Mouse (Mus musculus) stomach, embryonic 16.5 days (tissue): ENCODE data around the gene Tns2. TPM values are rescaled to one million over a fixed set of nuclear protein-coding genes. Genes with fewer than 3 reads are reported as not detected.

ENCODE experiments used
- ATAC-seq: fragments of 200-750 bp; cut with Nextera tagmentation; 2 replicates; pipeline ENCODE4 v1.8.0; 2017; ENCODE audit warnings: moderate number of reproducible peaks, moderate TSS enrichment; ENCODE audit not compliant: insufficient read depth, low FRiP score
- H3K27ac ChIP-seq: fragments of 300-500 bp; sonication (generic); 2 replicates; pipeline ENCODE4 v1.5.1; 2014; ENCODE audit warnings: low read length
- H3K27me3 ChIP-seq: fragments of 300-500 bp; sonication (generic); 2 replicates; pipeline ENCODE4 v1.6.1; 2014; ENCODE audit warnings: low read length, control low read depth, mixed read lengths; ENCODE audit not compliant: control insufficient read depth, insufficient read depth
- H3K36me3 ChIP-seq: fragments of 300-500 bp; sonication (generic); 2 replicates; pipeline ENCODE4 v1.6.1; 2014; ENCODE audit warnings: low read length; ENCODE audit not compliant: control insufficient read depth, insufficient read depth
- H3K4me1 ChIP-seq: fragments of 300-500 bp; sonication (generic); 2 replicates; pipeline ENCODE4 v1.6.1; 2014; ENCODE audit warnings: low read length, control low read depth, mixed read lengths; ENCODE audit not compliant: control insufficient read depth, insufficient read depth
- H3K4me2 ChIP-seq: fragments of 300-500 bp; sonication (generic); 2 replicates; pipeline ENCODE4 v1.6.1; 2014; ENCODE audit warnings: low read depth, low read length, mixed read lengths
- H3K4me3 ChIP-seq: fragments of 300-500 bp; sonication (generic); replicated peaks from 2 replicates; pipeline ENCODE4 v1.5.1; 2014; ENCODE audit warnings: mild to moderate bottlenecking, low read length
- H3K9ac ChIP-seq: fragments of 300-500 bp; sonication (generic); 2 replicates; pipeline ENCODE4 v1.6.1; 2014; ENCODE audit warnings: low read length
- H3K9me3 ChIP-seq: fragments of 300-500 bp; sonication (generic); replicated peaks from 2 replicates; pipeline ENCODE4 v1.6.1; 2016; ENCODE audit warnings: low read length, control low read depth; ENCODE audit not compliant: control insufficient read depth
- WGBS: fragments of 180-500 bp; shearing (Covaris S2); extraction: QIAGEN DNeasy Blood & Tissue Kit; methylation state at CpG from one replicate; pipeline ENCODE4 v1.1.7; 2014; 5-methylcytosine and 5-hydroxymethylcytosine counted together
- polyA plus RNA-seq: library from polyadenylated mRNA; unstranded; fragments of >200 nt; fragmentation: Nextera tagmentation; extraction: Ambion mirVana; gene quantifications from 2 replicates; pipeline ENCODE4 v1.2.1, GENCODE M21; 2015

Tns2 gene
- 41.2 and 43.0 TPM in 2 replicates for polyA plus RNA-seq

- under 1% methylated on average over 74 of the region's 82 CpGs for WGBS
- no peaks in the 10 kb centered on the region for H3K9me3 ChIP-seq
- peak within 1 kb of the TSS; percentile 87 for H3K9ac ChIP-seq
- peak within 1 kb of the TSS; percentile 69 for H3K4me2 ChIP-seq
- peaks cover 72% of the 10 kb centered on the region for H3K4me1 ChIP-seq
- H3K4me3 ChIP-seq, result peak within 1 kb of the TSS; percentile 64
- peak; percentile 67 for ATAC-seq
- peak within 1 kb of the TSS; percentile 98 for H3K27ac ChIP-seq
- peaks cover 7% of the 10 kb centered on the region; the same call in 1 of the 2 replicates for H3K36me3 ChIP-seq
- H3K27me3 ChIP-seq, result no peaks in the 10 kb centered on the region
Measured at GRCm38 (mm10) chr15:102100161-102100981, at the start of gene Tns2. Gene Tns2 (plus strand): TSS chr15:102100413.

DNA sequence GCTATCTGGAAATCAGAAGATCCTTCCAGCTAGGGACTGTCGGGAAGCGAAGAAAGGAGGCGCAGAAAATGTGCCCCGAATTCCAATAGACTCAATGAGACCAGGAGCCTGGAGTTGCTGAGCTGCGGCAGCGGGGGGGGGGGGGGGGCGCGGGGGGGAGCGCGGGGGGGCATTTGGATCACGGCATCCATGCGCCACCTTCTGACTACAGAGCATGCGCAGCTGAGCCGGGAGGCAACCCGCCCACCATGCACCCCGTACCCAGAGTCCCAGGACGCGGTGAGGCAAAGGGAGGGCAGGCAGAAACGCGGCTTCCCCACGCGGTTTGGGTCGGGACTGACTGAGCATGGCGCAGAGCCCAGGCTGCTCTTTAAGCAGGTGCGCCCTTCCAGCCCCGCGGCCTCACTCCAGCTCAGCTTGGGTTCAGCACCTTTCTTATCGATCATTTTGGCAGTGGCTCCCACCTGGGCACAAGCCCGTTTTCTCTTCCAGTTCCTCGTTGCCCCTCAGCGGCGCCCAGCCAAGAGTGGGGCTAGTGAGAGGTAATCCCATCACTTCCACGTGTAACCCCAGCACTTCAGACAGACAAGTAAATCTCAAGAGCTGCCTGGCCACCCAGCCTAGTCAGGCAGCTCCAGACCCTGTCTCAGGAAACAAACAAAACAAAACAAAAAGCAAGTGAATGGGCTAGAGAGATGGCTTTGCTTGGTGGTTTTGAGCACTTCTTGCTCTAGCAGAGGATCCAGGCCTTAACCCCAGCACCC is 48.1 kb upstream of the Tns2 start:
- Histone ChIP-seq H3K27me3 (no peaks in the 10 kb centered on the region), H3K9ac (peak overlapping the region; percentile 68), H3K36me3 (no peaks in the 10 kb centered on the region), H3K9me3 (no peaks in the 10 kb centered on the region), H3K27ac (peak overlapping the region; percentile 69), H3K4me3 (peak overlapping the region; percentile 49), H3K4me1 (peaks cover 3% of the 10 kb centered on the region; the same call in 1 of the 2 replicates), H3K4me2 (peak overlapping the region; percentile 73)
- under 1% methylated on average over 27 of the region's 33 CpGs for WGBS
- ATAC-seq, result peak; percentile 87

DNA sequence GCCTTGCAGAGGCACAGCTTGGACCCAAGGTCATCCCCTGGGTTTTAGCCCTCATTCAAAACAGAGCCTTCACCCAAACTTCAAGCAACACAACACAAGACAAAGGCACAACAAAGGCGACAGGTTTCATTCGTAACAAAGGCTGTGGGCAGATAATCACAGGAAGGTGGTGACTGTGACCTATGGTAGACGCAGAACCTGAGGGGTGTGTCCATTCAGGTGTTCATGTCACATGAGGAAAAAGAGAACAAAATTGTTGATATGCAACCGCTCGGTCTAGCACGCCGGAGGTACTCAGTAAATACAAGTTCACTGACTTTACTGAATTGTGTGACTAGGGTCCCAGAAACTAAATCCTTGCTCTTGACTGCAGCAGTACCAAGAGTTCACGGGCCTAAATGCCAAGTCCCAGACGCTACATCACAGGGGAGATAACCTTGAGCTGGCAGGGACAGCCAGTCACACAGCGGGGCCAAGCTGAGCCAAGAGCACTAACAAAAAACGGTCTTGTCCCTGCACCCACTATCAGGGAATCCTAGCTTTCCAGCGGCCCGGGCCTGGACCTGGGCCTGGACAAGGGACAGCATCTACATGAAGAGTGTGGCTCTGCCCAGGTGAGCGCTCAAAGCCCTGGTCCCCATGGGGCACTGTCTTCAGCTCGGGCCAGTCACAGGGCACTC is 43.6 kb upstream of the Tns2 start:
- H3K9me3 ChIP-seq, result no peaks in the 10 kb centered on the region
- H3K36me3 ChIP-seq, result no peaks in the 10 kb centered on the region
- WGBS, result 81% methylated on average over 15 of the region's 15 CpGs
- peaks cover 3% of the 10 kb centered on the region; the same call in 1 of the 2 replicates for H3K4me1 ChIP-seq
- no peak overlapping the region for H3K4me3 ChIP-seq
- H3K27me3 ChIP-seq, result no peaks in the 10 kb centered on the region
- H3K27ac ChIP-seq, result no peak overlapping the region; the same call in 1 of the 2 replicates
- H3K9ac ChIP-seq, result no peak overlapping the region
- no peak for ATAC-seq
- no peak overlapping the region for H3K4me2 ChIP-seq

- Histone ChIP-seq H3K27me3 (no peaks in the 10 kb centered on the region), H3K4me3 (no peak overlapping the region), H3K9me3 (no peaks in the 10 kb centered on the region), H3K9ac (no peak overlapping the region), H3K36me3 (no peaks in the 10 kb centered on the region), H3K4me1 (peaks cover 9% of the 10 kb centered on the region; the same call in 1 of the 2 replicates), H3K4me2 (no peak overlapping the region), H3K27ac (no peak overlapping the region)
- 3% methylated on average over 20 of the region's 20 CpGs for WGBS
- peak; percentile 79 for ATAC-seq
Measured at GRCm38 (mm10) chr15:102065661-102066325, 34.4 kb upstream of the Tns2 start.

- no peaks in the 10 kb centered on the region for H3K36me3 ChIP-seq
- no peak for ATAC-seq
- 64% methylated on average over 13 of the region's 13 CpGs for WGBS
- H3K4me2 ChIP-seq, result no peak overlapping the region
- H3K27ac ChIP-seq, result no peak overlapping the region
- H3K9me3 ChIP-seq, result no peaks in the 10 kb centered on the region
- no peaks in the 10 kb centered on the region for H3K27me3 ChIP-seq
- H3K9ac ChIP-seq, result no peak overlapping the region
- no peak overlapping the region for H3K4me3 ChIP-seq
- H3K4me1 ChIP-seq, result peaks cover 11% of the 10 kb centered on the region
Measured at GRCm38 (mm10) chr15:102070476-102071467, 29.4 kb upstream of the Tns2 start.

DNA sequence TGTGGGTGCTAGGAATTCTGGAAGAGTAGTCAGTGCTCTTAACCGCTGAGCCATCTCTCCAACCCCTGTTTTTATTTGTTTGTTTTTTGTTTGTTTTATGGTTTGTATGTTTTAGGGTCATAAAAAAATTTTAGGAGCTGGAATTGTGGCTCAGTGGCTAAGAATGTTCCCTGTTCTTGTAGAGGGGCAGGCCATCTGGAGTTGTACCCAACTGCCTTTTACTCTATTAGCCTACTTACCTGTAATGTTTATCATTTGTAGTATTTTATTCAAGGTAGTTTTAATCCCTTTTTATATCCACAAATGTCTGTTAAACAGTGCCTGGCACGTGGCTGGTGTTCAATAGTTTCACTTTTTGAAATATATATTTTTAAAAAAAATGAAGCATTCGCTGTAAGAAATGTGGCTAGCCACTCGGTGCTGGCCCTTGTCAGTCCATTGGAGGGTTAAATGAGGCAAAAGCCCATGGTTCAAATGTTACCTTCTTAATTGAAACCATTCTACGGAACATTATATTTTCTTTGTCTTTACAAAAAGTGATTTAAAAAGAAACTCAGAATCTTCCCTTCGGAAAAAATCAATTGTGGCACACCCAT is 27.2 kb upstream of the Tns2 start:
- WGBS, result 15% methylated on average over 6 of the region's 6 CpGs
- H3K27ac ChIP-seq, result peak overlapping the region; percentile 71
- H3K9ac ChIP-seq, result peak overlapping the region; percentile 60
- H3K36me3 ChIP-seq, result no peaks in the 10 kb centered on the region
- H3K27me3 ChIP-seq, result no peaks in the 10 kb centered on the region
- no peaks in the 10 kb centered on the region for H3K9me3 ChIP-seq
- ATAC-seq, result peak; percentile 5
- H3K4me1 ChIP-seq, result peaks cover 13% of the 10 kb centered on the region
- peak overlapping the region; percentile 44 for H3K4me2 ChIP-seq
- peak overlapping the region; percentile 99 for H3K4me3 ChIP-seq

GRCm38 (mm10) chr15:102073559-102074069 is 26.6 kb upstream of the Tns2 start, which contains the start of gene Eif4b:
Gene Eif4b (plus strand): TSS chr15:102073773.
- Histone ChIP-seq H3K4me1 (peaks cover 13% of the 10 kb centered on the region), H3K27me3 (no peaks in the 10 kb centered on the region), H3K36me3 (no peaks in the 10 kb centered on the region), H3K4me3 (peak within 1 kb of the TSS; percentile 99), H3K27ac (peak within 1 kb of the TSS; percentile 97), H3K9me3 (no peaks in the 10 kb centered on the region), H3K4me2 (peak within 1 kb of the TSS; percentile 94), H3K9ac (peak within 1 kb of the TSS; percentile 99)
- under 1% methylated on average over 58 of the region's 58 CpGs for WGBS
- peak; percentile 95 for ATAC-seq
